Mouse (Mus musculus): ENCODE data around the gene Mybpc2. TPM values are rescaled to one million over a fixed set of nuclear protein-coding genes. Genes with fewer than 3 reads are reported as not detected.
A peak's percentile ranks its signal among the peaks of the same experiment; 100 is the strongest.

Gene Mybpc2
- total and polyA plus RNA-seq, 2 experiments from 2014 or later, result 0.25 to 0.47 TPM

DNA sequence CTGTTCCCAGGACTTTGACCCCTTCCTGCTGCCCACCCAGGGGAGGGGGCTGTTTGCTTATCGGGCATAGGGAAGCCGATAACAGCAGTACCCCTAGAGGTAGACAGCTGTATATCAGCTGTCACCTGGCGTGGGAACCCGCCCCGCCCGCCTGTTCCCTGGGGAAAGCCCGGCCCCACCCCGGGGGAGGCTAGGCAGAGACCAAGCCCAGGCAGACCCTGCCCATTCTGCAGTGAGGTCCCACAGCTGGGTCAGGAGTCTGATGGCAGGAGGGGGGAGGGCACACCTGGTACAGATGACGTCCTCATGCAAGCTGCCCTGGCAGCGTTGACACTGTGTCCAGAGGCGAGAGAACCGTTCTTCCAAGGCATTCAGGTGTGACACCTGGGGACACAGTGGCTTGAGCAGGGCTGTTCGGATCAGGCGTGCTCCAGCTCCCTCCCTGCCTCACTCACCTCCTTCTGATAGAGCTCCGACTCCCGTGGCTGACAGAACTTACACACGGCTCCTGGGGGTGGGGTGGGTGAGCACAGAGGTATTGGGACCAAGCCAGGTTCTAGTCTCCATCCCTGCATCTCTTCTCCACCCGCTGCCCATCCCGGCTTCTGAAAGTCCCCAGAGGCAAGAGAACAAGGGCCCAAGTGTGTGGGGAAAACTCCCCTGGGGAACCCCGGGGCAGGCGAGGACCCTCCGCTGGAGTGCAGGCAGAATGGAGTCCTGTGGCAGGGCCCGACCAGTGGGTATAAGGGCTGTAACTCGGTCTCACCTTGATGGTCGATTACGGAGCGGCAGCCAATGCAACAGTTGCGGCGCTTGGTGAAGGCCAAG, 8.7 kb upstream of the Mybpc2 start:
- Histone ChIP-seq H3K9ac (replicated peaks; ENCODE audit: low read length) (no peak overlapping the region), H3K4me2 (ENCODE audit: low read depth, low read length) (no peak overlapping the region), H3K27ac (no peak overlapping the region), H3K27me3 (ENCODE audit: insufficient read depth, low read length) (no peaks in the 10 kb centered on the region), H3K9me3 (ENCODE audit: low read length) (no peaks in the 10 kb centered on the region), H3K4me1 (ENCODE audit: insufficient read depth, low read length) (peaks cover 3% of the 10 kb centered on the region; the same call in 1 of the 2 replicates), H3K36me3 (ENCODE audit: insufficient read depth, low read length) (peaks cover 1% of the 10 kb centered on the region; the same call in 1 of the 2 replicates), H3K4me3 (ENCODE audit: low read length) (no peak overlapping the region)
- WGBS, result 90% methylated on average over 29 of the region's 29 CpGs
- DNase-seq (ENCODE audit: low spot score) (no peak), ATAC-seq (no peak)
- TF ChIP-seq CTCF (IDR thresholded peaks at IDR 0.05; ENCODE audit: low read depth), result no peak

- Histone ChIP-seq H3K27me3 (ENCODE audit: insufficient read depth, low read length) (no peaks in the 10 kb centered on the region), H3K9me3 (ENCODE audit: low read length) (no peaks in the 10 kb centered on the region), H3K9ac (replicated peaks; ENCODE audit: low read length) (no peak within 1 kb of the TSS; the same call in 1 of the 2 replicates), H3K4me2 (ENCODE audit: low read depth, low read length) (no peak within 1 kb of the TSS), H3K36me3 (ENCODE audit: insufficient read depth, low read length) (no peaks in the 10 kb centered on the region), H3K4me3 (ENCODE audit: low read length) (no peak within 1 kb of the TSS), H3K4me1 (ENCODE audit: insufficient read depth, low read length) (peaks cover 8% of the 10 kb centered on the region; the same call in 1 of the 2 replicates), H3K27ac (no peak within 1 kb of the TSS)
- DNase-seq (ENCODE audit: low spot score) (no peak), ATAC-seq (no peak)
- TF ChIP-seq CTCF (IDR thresholded peaks at IDR 0.05; ENCODE audit: low read depth), result no peak
- 72% methylated on average over 4 of the region's 4 CpGs for WGBS
Measured at GRCm38 (mm10) chr7:44531946-44532732, 7.7 kb upstream of the Mybpc2 start, which contains the start of gene Spib. Spib (minus strand) TSS chr7:44532071.

- Histone ChIP-seq H3K4me2 (ENCODE audit: low read depth, low read length) (no peak overlapping the region), H3K9me3 (ENCODE audit: low read length) (no peaks in the 10 kb centered on the region), H3K27ac (no peak overlapping the region), H3K4me1 (ENCODE audit: insufficient read depth, low read length) (peaks cover 8% of the 10 kb centered on the region; the same call in 1 of the 2 replicates), H3K36me3 (ENCODE audit: insufficient read depth, low read length) (no peaks in the 10 kb centered on the region), H3K9ac (replicated peaks; ENCODE audit: low read length) (no peak overlapping the region), H3K4me3 (ENCODE audit: low read length) (no peak overlapping the region), H3K27me3 (ENCODE audit: insufficient read depth, low read length) (no peaks in the 10 kb centered on the region)
- 52% methylated on average over 5 of the region's 5 CpGs for WGBS
- DNase-seq (ENCODE audit: low spot score) (no peak), ATAC-seq (no peak)
- TF ChIP-seq CTCF (IDR thresholded peaks at IDR 0.05; ENCODE audit: low read depth), result no peak
Measured at GRCm38 (mm10) chr7:44531207-44531606, 6.8 kb upstream of the Mybpc2 start.

- Histone ChIP-seq H3K27ac (no peak overlapping the region), H3K27me3 (ENCODE audit: insufficient read depth, low read length) (no peaks in the 10 kb centered on the region), H3K4me3 (ENCODE audit: low read length) (no peak overlapping the region), H3K9me3 (ENCODE audit: low read length) (no peaks in the 10 kb centered on the region), H3K36me3 (ENCODE audit: insufficient read depth, low read length) (no peaks in the 10 kb centered on the region), H3K4me2 (ENCODE audit: low read depth, low read length) (no peak overlapping the region), H3K9ac (replicated peaks; ENCODE audit: low read length) (no peak overlapping the region), H3K4me1 (ENCODE audit: insufficient read depth, low read length) (peaks cover 8% of the 10 kb centered on the region; the same call in 1 of the 2 replicates)
- WGBS, result 81% methylated on average over 3 of the region's 3 CpGs
- no peak for TF ChIP-seq CTCF (IDR thresholded peaks at IDR 0.05; ENCODE audit: low read depth)
- no peak for DNase-seq (ENCODE audit: low spot score)
- ATAC-seq, result no peak
Measured at GRCm38 (mm10) chr7:44530507-44530906, 6.1 kb upstream of the Mybpc2 start.

DNA sequence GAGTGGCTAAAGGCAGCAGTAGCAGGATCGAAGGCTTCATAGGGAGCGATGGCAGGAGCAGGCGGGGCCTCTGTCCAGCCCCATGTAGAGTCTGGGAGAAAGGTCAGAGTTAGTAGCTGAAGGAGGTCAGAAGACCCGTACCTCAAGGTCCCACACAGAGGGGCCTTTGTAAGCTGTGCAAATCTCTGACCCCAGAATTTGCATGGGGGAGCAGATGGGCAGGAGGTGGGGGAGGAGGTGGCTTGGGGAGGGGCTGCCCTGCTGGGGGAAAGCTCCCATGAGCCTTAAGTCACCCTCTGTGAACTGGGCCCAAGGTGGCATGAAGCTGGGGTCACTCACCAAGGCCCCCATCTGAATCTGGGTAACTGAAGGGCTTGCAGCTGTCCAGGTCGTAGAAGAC, 5.1 kb upstream of the Mybpc2 start:
- WGBS, result 57% methylated on average over 5 of the region's 5 CpGs

GRCm38 (mm10) chr7:44527483-44528398, 3.3 kb upstream of the Mybpc2 start:
- Histone ChIP-seq H3K27me3 (ENCODE audit: insufficient read depth, low read length) (no peaks in the 10 kb centered on the region), H3K4me2 (ENCODE audit: low read depth, low read length) (peak overlapping the region; percentile 74), H3K27ac (peak overlapping the region; percentile 57; the same call in 1 of the 2 replicates), H3K9ac (replicated peaks; ENCODE audit: low read length) (peak overlapping the region; percentile 50), H3K9me3 (ENCODE audit: low read length) (no peaks in the 10 kb centered on the region), H3K36me3 (ENCODE audit: insufficient read depth, low read length) (no peaks in the 10 kb centered on the region), H3K4me3 (ENCODE audit: low read length) (peak overlapping the region; percentile 35), H3K4me1 (ENCODE audit: insufficient read depth, low read length) (peaks cover 8% of the 10 kb centered on the region; the same call in 1 of the 2 replicates)
- ATAC-seq (peak; percentile 75), DNase-seq (ENCODE audit: low spot score) (peak; percentile 84)
- peak; percentile 88 for TF ChIP-seq CTCF (IDR thresholded peaks at IDR 0.05; ENCODE audit: low read depth)
- WGBS, result 7% methylated on average over 40 of the region's 40 CpGs

More for the DNA sequence above, 5.1 kb upstream of the Mybpc2 start:
- Histone ChIP-seq H3K9me3 (ENCODE audit: low read length) (no peaks in the 10 kb centered on the region), H3K4me1 (ENCODE audit: insufficient read depth, low read length) (peaks cover 8% of the 10 kb centered on the region; the same call in 1 of the 2 replicates), H3K4me2 (ENCODE audit: low read depth, low read length) (no peak overlapping the region), H3K27ac (no peak overlapping the region), H3K4me3 (ENCODE audit: low read length) (no peak overlapping the region), H3K36me3 (ENCODE audit: insufficient read depth, low read length) (no peaks in the 10 kb centered on the region), H3K9ac (replicated peaks; ENCODE audit: low read length) (no peak overlapping the region), H3K27me3 (ENCODE audit: insufficient read depth, low read length) (no peaks in the 10 kb centered on the region)
- ATAC-seq (no peak), DNase-seq (ENCODE audit: low spot score) (no peak)
- TF ChIP-seq CTCF (IDR thresholded peaks at IDR 0.05; ENCODE audit: low read depth), result no peak

All from hindbrain, postnatal 0 days (tissue).